ENCODE assay signal across 13 mouse cellular contexts in the genomic region with DNA sequence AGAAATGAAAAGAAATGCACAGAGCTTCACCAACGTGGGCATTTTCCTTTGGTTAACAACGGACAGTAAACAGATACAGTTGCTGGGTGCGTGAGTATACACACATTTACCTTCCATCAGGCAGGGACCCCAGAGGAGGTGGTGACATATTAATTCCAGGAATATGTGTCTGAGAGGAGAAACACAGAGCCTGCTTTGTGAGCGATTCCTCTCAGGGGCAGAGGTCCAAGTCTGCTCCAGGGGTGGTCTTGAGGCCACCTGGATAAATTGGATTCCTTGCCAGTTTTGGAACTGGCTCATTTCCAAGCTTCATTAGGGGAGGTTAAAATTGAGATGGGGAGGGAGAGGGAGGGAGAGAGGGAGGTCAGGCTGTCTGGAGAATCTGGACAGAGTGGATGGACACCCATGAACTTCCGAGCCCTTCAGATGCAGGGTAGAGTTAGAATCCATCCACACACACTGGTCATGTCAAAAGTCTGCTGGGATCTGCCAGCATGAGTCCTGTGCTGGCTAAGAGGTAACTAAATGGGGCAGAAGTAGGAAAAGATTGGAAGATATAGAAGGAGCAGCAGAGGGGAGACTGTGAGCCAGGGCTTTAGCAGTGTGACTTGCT.
DNase-seq lines count a peak whose midpoint lies in the region; ATAC-seq and TF ChIP-seq lines count a peak whose summit lies in the region.
"Had no signal": no experiment of that assay in that cellular context is flagged by ENCODE, and none has a peak within 500 bp of the region (broad histone marks: within the 10 kb centered on the region; RNA-seq: fewer than 3 reads in every experiment).

No protein-coding gene starts in this region.

- H3K36me3 ChIP-seq in hindbrain, embryonic 11.5 days (ENCODE audit: control insufficient read depth, insufficient read depth, low read length) = no peaks in the 10 kb centered on the region
- no peaks in the 10 kb centered on the region for H3K36me3 ChIP-seq in hindbrain, embryonic 16.5 days (ENCODE audit: control insufficient read depth, insufficient read depth, low read length)
- no peaks in the 10 kb centered on the region for H3K36me3 ChIP-seq in hindbrain, postnatal 0 days (ENCODE audit: insufficient read depth, low read length)
- H3K36me3 ChIP-seq in intestine, embryonic 15.5 days = no peaks in the 10 kb centered on the region

- no peaks in the 10 kb centered on the region for H3K4me1 ChIP-seq in hindbrain, embryonic 11.5 days (replicated peaks; ENCODE audit: control insufficient read depth, insufficient read depth, low read length)
- H3K4me1 ChIP-seq in hindbrain, embryonic 16.5 days (ENCODE audit: control insufficient read depth, insufficient read depth, low read depth, low read length) = 0 out of 2 replicates have a peak, but pooled peaks cover 2% of the 10 kb centered on the region
- peaks cover 8% of the 10 kb centered on the region; the same call in 1 of the 2 replicates for H3K4me1 ChIP-seq in hindbrain, postnatal 0 days (ENCODE audit: insufficient read depth, low read length)
- 0 out of 2 replicates have a peak, but pooled peaks cover 3% of the 10 kb centered on the region for H3K4me1 ChIP-seq in intestine, embryonic 15.5 days (replicated peaks)

- DNase-seq in hindbrain, embryonic 11.5 days (ENCODE audit: low spot score) = peak; percentile 33
- peak; percentile 59 to 66 for DNase-seq in cerebellum, postnatal 36 days
- DNase-seq in hindbrain, postnatal 0 days (ENCODE audit: low spot score) = peak; percentile 67
- DNase-seq in liver = no peak
- no peak for DNase-seq in right cerebral cortex, adult 18-20 months
- DNase-seq: heart, adult 2 months; kidney, adult 8-10 months; lung, postnatal 14 days; right cerebral cortex, postnatal 25 days had no signal

- H3K27ac ChIP-seq in hindbrain, embryonic 11.5 days (ENCODE audit: low read depth, low read length) = no peak overlapping the region
- H3K27ac ChIP-seq in hindbrain, embryonic 16.5 days (ENCODE audit: low read depth, low read length) = no peak overlapping the region
- H3K27ac ChIP-seq in hindbrain, postnatal 0 days = no peak overlapping the region
- no peak overlapping the region for H3K27ac ChIP-seq in intestine, embryonic 15.5 days
- H3K27ac ChIP-seq: heart, adult 2 months; left cerebral cortex, adult 2 months had no signal

- no peak overlapping the region for H3K4me3 ChIP-seq in hindbrain, embryonic 11.5 days (ENCODE audit: low read depth, low read length)
- no peak overlapping the region for H3K4me3 ChIP-seq in hindbrain, embryonic 16.5 days (ENCODE audit: low read length)
- no peak overlapping the region for H3K4me3 ChIP-seq in hindbrain, postnatal 0 days (ENCODE audit: low read length)
- no peak overlapping the region for H3K4me3 ChIP-seq in intestine, embryonic 15.5 days (replicated peaks)
- H3K4me3 ChIP-seq: heart, adult 2 months; left cerebral cortex, adult 2 months had no signal

- no peaks in the 10 kb centered on the region for H3K27me3 ChIP-seq in hindbrain, embryonic 11.5 days (ENCODE audit: control insufficient read depth, insufficient read depth, low read length)
- no peaks in the 10 kb centered on the region for H3K27me3 ChIP-seq in hindbrain, embryonic 16.5 days (replicated peaks; ENCODE audit: control insufficient read depth, insufficient read depth, low read length)
- no peaks in the 10 kb centered on the region for H3K27me3 ChIP-seq in hindbrain, postnatal 0 days (ENCODE audit: insufficient read depth, low read length)
- H3K27me3 ChIP-seq in intestine, embryonic 15.5 days (replicated peaks) = no peaks in the 10 kb centered on the region

- no peak for TF ChIP-seq CTCF in hindbrain, postnatal 0 days (IDR thresholded peaks at IDR 0.05; ENCODE audit: low read depth)

- 71% methylated on average over 5 of the region's 5 CpGs for WGBS in hindbrain, embryonic 11.5 days
- WGBS in hindbrain, embryonic 16.5 days = 49% methylated on average over 5 of the region's 5 CpGs
- 32% methylated on average over 5 of the region's 5 CpGs for whole genome bisulfite sequencing in hindbrain, postnatal 0 days
- 49% methylated on average over 5 of the region's 5 CpGs for WGBS in intestine, embryonic 15.5 days

- H3K4me2 ChIP-seq in hindbrain, embryonic 11.5 days (replicated peaks; ENCODE audit: low read depth, low read length) = no peak overlapping the region
- no peak overlapping the region for H3K4me2 ChIP-seq in hindbrain, embryonic 16.5 days (ENCODE audit: low read length)
- no peak overlapping the region for H3K4me2 ChIP-seq in hindbrain, postnatal 0 days (ENCODE audit: low read depth, low read length)
- no peak overlapping the region for H3K4me2 ChIP-seq in intestine, embryonic 15.5 days (replicated peaks)

- no peak overlapping the region for H3K9ac ChIP-seq in hindbrain, embryonic 11.5 days (ENCODE audit: low read depth, low read length)
- no peak overlapping the region for H3K9ac ChIP-seq in hindbrain, embryonic 16.5 days (ENCODE audit: low read depth, low read length)
- no peak overlapping the region for H3K9ac ChIP-seq in hindbrain, postnatal 0 days (replicated peaks; ENCODE audit: low read length)
- H3K9ac ChIP-seq in intestine, embryonic 15.5 days = no peak overlapping the region

- no peak for ATAC-seq in hindbrain, embryonic 11.5 days (ENCODE audit: low FRiP score)
- no peak for ATAC-seq in hindbrain, embryonic 16.5 days
- ATAC-seq in cerebellum, adult (ENCODE audit: insufficient number of reproducible peaks, low FRiP score, low TSS enrichment) = peak; percentile 68; the same call in 1 of the 2 replicates
- peak; percentile 56; the same call in 1 of the 2 replicates for ATAC-seq in hindbrain, postnatal 0 days
- ATAC-seq in intestine, embryonic 15.5 days = no peak; the same call in 1 of the 2 replicates

- no peaks in the 10 kb centered on the region for H3K9me3 ChIP-seq in hindbrain, embryonic 11.5 days (ENCODE audit: control insufficient read depth, low read length)
- H3K9me3 ChIP-seq in hindbrain, embryonic 16.5 days (ENCODE audit: control insufficient read depth, low read length) = no peaks in the 10 kb centered on the region; the same call in 1 of the 2 replicates
- H3K9me3 ChIP-seq in hindbrain, postnatal 0 days (ENCODE audit: low read length) = no peaks in the 10 kb centered on the region
- no peaks in the 10 kb centered on the region for H3K9me3 ChIP-seq in intestine, embryonic 15.5 days

Comparison
In these comparisons a context has a peak if more than half of its experiments do, and no peak if none do; other contexts are left out.
1. ATAC-seq: peak in cerebellum, adult (single experiment) and hindbrain, postnatal 0 days (single experiment); none in hindbrain, embryonic 11.5 days (single experiment), hindbrain, embryonic 16.5 days (single experiment) and intestine, embryonic 15.5 days (single experiment).
2. DNase-seq: peak in hindbrain, embryonic 11.5 days (single experiment), cerebellum, postnatal 36 days (2 of 2) and hindbrain, postnatal 0 days (single experiment); none in liver (single experiment) and right cerebral cortex, adult 18-20 months (single experiment).